Mouse (Mus musculus) liver, adult 2 months (tissue): ENCODE measurements around the gene Kcnn4.

Experiments used
- CTCF ChIP-seq: fragments of 200-500 bp; IDR thresholded peaks from 2 replicates; pipeline ENCODE4 v1.5.1; 2011; ENCODE audit warnings: low read depth, low read length, control low read depth
- POLR2A ChIP-seq: fragments of 200-500 bp; IDR thresholded peaks from 2 replicates; pipeline ENCODE4 v1.6.1; 2011; ENCODE audit warnings: low read length, control low read depth; ENCODE audit not compliant: insufficient read depth; ENCODE audit errors: extremely low read depth

DNA sequence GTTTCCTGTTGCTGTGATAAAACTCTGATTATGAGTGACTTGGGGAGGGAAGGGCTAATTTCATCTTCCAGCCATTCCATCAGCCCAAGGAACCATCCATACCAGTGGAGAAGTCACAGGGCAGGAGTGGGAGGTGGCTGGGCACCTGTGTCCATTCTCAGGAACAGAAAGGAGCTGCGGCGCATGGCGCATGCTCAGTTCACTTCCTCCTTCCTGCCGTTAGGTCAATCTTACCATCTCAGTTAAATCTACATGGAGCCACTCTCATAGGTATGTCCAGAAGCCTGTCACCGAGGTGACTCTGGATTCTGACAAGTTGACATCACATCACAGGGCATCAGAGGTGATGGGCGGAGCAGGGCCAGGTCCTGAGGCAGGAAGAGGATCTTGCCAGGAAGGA is 14.4 kb upstream of the Kcnn4 start:
- no peak for TF ChIP-seq CTCF
- no peak for TF ChIP-seq POLR2A
